In genomic region chr5:103102176-103102575, GRCm38 (mm10) we compare ENCODE assay signal across 32 mouse cellular contexts.
DNase-seq lines count a peak whose midpoint lies in the region; ATAC-seq lines count a peak whose summit lies in the region.
"Had no signal": no experiment of that assay in that cellular context is flagged by ENCODE, and none has a peak within 500 bp of the region (broad histone marks: within the 10 kb centered on the region; RNA-seq: fewer than 3 reads in every experiment).

No protein-coding gene starts in this region.

- no peak for ATAC-seq in midbrain, embryonic 11.5 days (ENCODE audit: low FRiP score)
- no peak for ATAC-seq in midbrain, embryonic 14.5 days (ENCODE audit: low FRiP score, low TSS enrichment)
- ATAC-seq: activated CD4-positive, CD25-positive, alpha-beta regulatory T cell, adult 4 months; forebrain, embryonic 15.5 days; hindbrain, postnatal 0 days; inflammation-experienced regulatory T-cells, adult 6 months; intestine, embryonic 16.5 days had no signal

- H3K36me3 ChIP-seq in midbrain, embryonic 11.5 days (ENCODE audit: control insufficient read depth, insufficient read depth, low read length): no peaks in the 10 kb centered on the region
- no peaks in the 10 kb centered on the region for H3K36me3 ChIP-seq in midbrain, embryonic 14.5 days (ENCODE audit: control insufficient read depth, insufficient read depth, low read length)
- H3K36me3 ChIP-seq: embryonic facial prominence, embryonic 10.5 days; embryonic facial prominence, embryonic 13.5 days; forebrain, embryonic 12.5 days; forebrain, embryonic 15.5 days; G1E; heart, embryonic 12.5 days; heart, embryonic 15.5 days had no signal

- no peaks in the 10 kb centered on the region for H3K27me3 ChIP-seq in midbrain, embryonic 11.5 days (ENCODE audit: control insufficient read depth, insufficient read depth, low read length)
- no peaks in the 10 kb centered on the region for H3K27me3 ChIP-seq in midbrain, embryonic 14.5 days (ENCODE audit: control insufficient read depth, insufficient read depth, low read length)
- H3K27me3 ChIP-seq: CH12.LX; embryonic facial prominence, embryonic 13.5 days; forebrain, embryonic 12.5 days; forebrain, embryonic 15.5 days; heart, embryonic 12.5 days; heart, embryonic 15.5 days had no signal

- no peak overlapping the region for H3K27ac ChIP-seq in midbrain, embryonic 11.5 days (ENCODE audit: low read depth, low read length)
- no peak overlapping the region for H3K27ac ChIP-seq in midbrain, embryonic 14.5 days (replicated peaks; ENCODE audit: low read depth, low read length)
- H3K27ac ChIP-seq: embryonic facial prominence, embryonic 10.5 days; embryonic facial prominence, embryonic 13.5 days; forebrain, embryonic 12.5 days; forebrain, embryonic 15.5 days; gastrocnemius, adult 2 months; heart, embryonic 15.5 days; hindbrain, embryonic 14.5 days; hindbrain, postnatal 0 days had no signal

- intact Hi-C loops in heart, postnatal 25 days (cut with DNase I): no loop called here

- no peaks in the 10 kb centered on the region for H3K9me3 ChIP-seq in midbrain, embryonic 11.5 days (ENCODE audit: control insufficient read depth, low read length)
- no peaks in the 10 kb centered on the region for H3K9me3 ChIP-seq in midbrain, embryonic 14.5 days (ENCODE audit: control insufficient read depth, low read length)
- H3K9me3 ChIP-seq: embryonic facial prominence, embryonic 10.5 days; embryonic facial prominence, embryonic 13.5 days; forebrain, embryonic 12.5 days; forebrain, embryonic 15.5 days; heart, embryonic 12.5 days; heart, embryonic 15.5 days had no signal

- no peak overlapping the region for H3K4me3 ChIP-seq in midbrain, embryonic 11.5 days (ENCODE audit: low read depth, low read length)
- H3K4me3 ChIP-seq in midbrain, embryonic 14.5 days (replicated peaks; ENCODE audit: low read depth, low read length): no peak overlapping the region
- H3K4me3 ChIP-seq: embryonic facial prominence, embryonic 10.5 days; embryonic facial prominence, embryonic 13.5 days; erythroblast, embryonic 14.5 days; forebrain, embryonic 12.5 days; forebrain, embryonic 15.5 days; gastrocnemius, adult 2 months; heart, embryonic 12.5 days; heart, embryonic 15.5 days had no signal

- H3K4me2 ChIP-seq in midbrain, embryonic 11.5 days: no peak overlapping the region
- no peak overlapping the region for H3K4me2 ChIP-seq in midbrain, embryonic 14.5 days (ENCODE audit: low read length)
- H3K4me2 ChIP-seq: embryonic facial prominence, embryonic 13.5 days; forebrain, embryonic 12.5 days; forebrain, embryonic 15.5 days; heart, embryonic 12.5 days; heart, embryonic 15.5 days; hindbrain, embryonic 14.5 days had no signal

- no peaks in the 10 kb centered on the region for H3K4me1 ChIP-seq in midbrain, embryonic 11.5 days (ENCODE audit: control insufficient read depth, insufficient read depth, low read length)
- H3K4me1 ChIP-seq in midbrain, embryonic 14.5 days (ENCODE audit: control insufficient read depth, insufficient read depth, low read length): peaks cover 5% of the 10 kb centered on the region; the same call in 1 of the 2 replicates
- H3K4me1 ChIP-seq: embryonic facial prominence, embryonic 10.5 days; embryonic facial prominence, embryonic 13.5 days; forebrain, embryonic 12.5 days; heart, embryonic 12.5 days; heart, embryonic 15.5 days had no signal

- peak; percentile 26 to 31 for DNase-seq in cerebellum, adult 18-20 months
- DNase-seq in cerebellum, postnatal 4 days (ENCODE audit: low spot score in 2 of 2): no peak
- DNase-seq in cerebellum, adult 9-11 months: peak; percentile 42
- no peak for DNase-seq in cerebellum, postnatal 10 days
- peak; percentile 47 for DNase-seq in midbrain, embryonic 11.5 days (ENCODE audit: low spot score, missing footprints)
- DNase-seq in midbrain, embryonic 14.5 days: no peak
- DNase-seq in cerebellum, postnatal 25 days: peak; percentile 22 to 45
- no peak for DNase-seq in heart, postnatal 25 days (ENCODE audit: low spot score)
- DNase-seq: adrenal gland, adult 8-10 months; adrenal gland, postnatal 25 days; B cell, adult 2 months; embryo, embryonic 11 days; gastrocnemius, adult 2 months; gastrocnemius, postnatal 14 days; heart, adult 18-20 months; heart, postnatal 4 days; kidney, adult 18-20 months; kidney, adult 9 months had no signal

- H3K9ac ChIP-seq in midbrain, embryonic 11.5 days (ENCODE audit: low read length): no peak overlapping the region
- no peak overlapping the region for H3K9ac ChIP-seq in midbrain, embryonic 14.5 days (replicated peaks; ENCODE audit: low read length)
- H3K9ac ChIP-seq: embryonic facial prominence, embryonic 13.5 days; forebrain, embryonic 12.5 days; forebrain, embryonic 15.5 days; heart, embryonic 12.5 days; heart, embryonic 15.5 days; hindbrain, embryonic 14.5 days had no signal

- WGBS in midbrain, embryonic 11.5 days: 83% methylated on average over 1 of the region's 1 CpGs
- WGBS in midbrain, embryonic 14.5 days: 60% methylated on average over 1 of the region's 1 CpGs

Comparison
In these comparisons a context has a peak if more than half of its experiments do, and no peak if none do; other contexts are left out.
1. DNase-seq: peak in cerebellum, adult 18-20 months (2 of 2), cerebellum, adult 9-11 months (single experiment), midbrain, embryonic 11.5 days (single experiment) and cerebellum, postnatal 25 days (2 of 2); none in cerebellum, postnatal 4 days (0 of 2), cerebellum, postnatal 10 days (0 of 2), midbrain, embryonic 14.5 days (single experiment) and heart, postnatal 25 days (single experiment).